Mouse (Mus musculus) megakaryocyte-erythroid progenitor cell, adult 5-6 weeks (primary cell): ENCODE results near the gene Gm42906. TPM values are rescaled to one million over a fixed set of nuclear protein-coding genes. Genes with fewer than 3 reads are reported as not detected.

Source experiments
- ATAC-seq: replicated peaks from 2 replicates; pipeline ENCODE4 v1.8.0; 2016; ENCODE audit warnings: mild to moderate bottlenecking, inconsistent platforms; ENCODE audit not compliant: severe bottlenecking, poor library complexity, low FRiP score, low TSS enrichment
- total RNA-seq, 2 experiments: library from RNA; stranded (forward) in 1 of 2; stranded (reverse) in 1 of 2; fragments of 200-1000, 215-1000 nt in 1 of 2; fragments of >200 nt in 1 of 2; fragmentation: Nextera tagmentation in 1 of 2; gene quantifications; 2 replicates each; pipeline ENCODE4 v1.2.3; 2014 to 2017

The Gm42906 gene
- total RNA-seq, 2 experiments from 2014 or later: not detected

- peak; percentile 1; the same call in 1 of the 2 replicates for ATAC-seq
Measured at GRCm38 (mm10) chr5:151248084-151248483, 179.9 kb downstream of the Gm42906 start.

- peak; percentile 59 for ATAC-seq
Measured at GRCm38 (mm10) chr5:151247115-151247875, 180.7 kb downstream of the Gm42906 start.

GRCm38 (mm10) chr5:151246287-151246686 is 181.7 kb downstream of the Gm42906 start:
- ATAC-seq: peak; percentile 67

- ATAC-seq: no peak
Measured at GRCm38 (mm10) chr5:151245571-151245970, 182.4 kb downstream of the Gm42906 start.

GRCm38 (mm10) chr5:151238730-151239129 is 189.2 kb downstream of the Gm42906 start:
- no peak for ATAC-seq

- ATAC-seq: no peak
Measured at GRCm38 (mm10) chr5:151236411-151236810, 191.6 kb downstream of the Gm42906 start.

- peak; percentile 32 for ATAC-seq
Measured at GRCm38 (mm10) chr5:151233400-151234031, 194.4 kb downstream of the Gm42906 start, which contains the start of gene Stard13. Gene Stard13 (minus strand): TSS chr5:151233836.

GRCm38 (mm10) chr5:151232576-151233299 is 195.2 kb downstream of the Gm42906 start:
- ATAC-seq: no peak

GRCm38 (mm10) chr5:151231861-151232260 is 196.1 kb downstream of the Gm42906 start:
- ATAC-seq: no peak

- no peak for ATAC-seq
Measured at GRCm38 (mm10) chr5:151231411-151231810, 196.6 kb downstream of the Gm42906 start.

GRCm38 (mm10) chr5:151230427-151230826 is 197.5 kb downstream of the Gm42906 start:
- no peak for ATAC-seq

- ATAC-seq: no peak
Measured at GRCm38 (mm10) chr5:151228367-151229005, 199.5 kb downstream of the Gm42906 start.

- ATAC-seq: no peak
Measured at GRCm38 (mm10) chr5:151223696-151224366, 204.1 kb downstream of the Gm42906 start.

GRCm38 (mm10) chr5:151222791-151223190 is 205.2 kb downstream of the Gm42906 start:
- ATAC-seq: no peak

- ATAC-seq: no peak
Measured at GRCm38 (mm10) chr5:151218689-151219115, 209.3 kb downstream of the Gm42906 start.

- no peak for ATAC-seq
Measured at GRCm38 (mm10) chr5:151213097-151213496, 214.9 kb downstream of the Gm42906 start.

GRCm38 (mm10) chr5:151210869-151211268 is 217.1 kb downstream of the Gm42906 start:
- ATAC-seq: no peak

GRCm38 (mm10) chr5:151210060-151210459 is 217.9 kb downstream of the Gm42906 start:
- ATAC-seq: no peak

- no peak for ATAC-seq
Measured at GRCm38 (mm10) chr5:151205017-151205416, 222.9 kb downstream of the Gm42906 start.
